Mouse (Mus musculus): ENCODE measurements around the gene Ect2. TPM values are rescaled to one million over a fixed set of nuclear protein-coding genes. Genes with fewer than 3 reads are reported as not detected.

Gene Ect2
- total and polyA plus RNA-seq, 2 experiments, result 0.56 to 1.8 TPM

DNA sequence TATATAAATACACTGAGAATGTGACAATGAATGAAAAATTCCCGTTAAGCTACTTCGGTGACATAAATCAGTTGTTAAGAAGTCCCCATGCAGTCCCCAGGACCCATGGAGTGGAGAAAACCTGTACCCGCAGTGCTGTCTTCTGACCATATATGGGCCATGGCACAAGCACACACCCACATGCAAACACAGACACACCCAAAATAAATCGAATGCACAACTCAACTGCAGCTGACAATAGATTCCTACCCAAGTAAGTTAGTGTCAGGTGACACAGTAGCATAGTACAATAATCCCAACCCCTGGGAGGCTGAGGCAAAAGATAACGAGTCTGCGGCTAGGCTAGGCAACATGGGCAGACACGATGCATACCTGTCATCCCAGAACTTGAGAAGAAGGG lies 10.1 kb downstream of the Ect2 start:
- DNase-seq (ENCODE audit: extremely low read depth, low read depth, low spot score), result no peak
- Histone ChIP-seq H3K27me3 (ENCODE audit: control insufficient read depth, insufficient read depth, low read length) (no peaks in the 10 kb centered on the region), H3K9ac (ENCODE audit: low read depth, low read length) (no peak overlapping the region), H3K4me1 (ENCODE audit: control insufficient read depth, insufficient read depth, low read length) (peaks cover 3% of the 10 kb centered on the region; the same call in 1 of the 2 replicates), H3K27ac (replicated peaks; ENCODE audit: insufficient read depth, low read depth, low read length) (no peak overlapping the region), H3K36me3 (ENCODE audit: control insufficient read depth, insufficient read depth, low read length) (no peaks in the 10 kb centered on the region), H3K4me3 (ENCODE audit: insufficient read depth, low read depth, low read length) (no peak overlapping the region), H3K79me2 (ENCODE audit: control insufficient read depth, insufficient read depth, low read length) (no peaks in the 10 kb centered on the region)
- TF ChIP-seq POLR2A (IDR thresholded peaks at IDR 0.05; ENCODE audit: extremely low read depth, insufficient read depth, low read length), result no peak
- TF ChIP-seq CTCF (IDR thresholded peaks at IDR 0.05; ENCODE audit: low read depth, low read length), result no peak
- 92% methylated on average over 7 of the region's 7 CpGs for WGBS

DNA sequence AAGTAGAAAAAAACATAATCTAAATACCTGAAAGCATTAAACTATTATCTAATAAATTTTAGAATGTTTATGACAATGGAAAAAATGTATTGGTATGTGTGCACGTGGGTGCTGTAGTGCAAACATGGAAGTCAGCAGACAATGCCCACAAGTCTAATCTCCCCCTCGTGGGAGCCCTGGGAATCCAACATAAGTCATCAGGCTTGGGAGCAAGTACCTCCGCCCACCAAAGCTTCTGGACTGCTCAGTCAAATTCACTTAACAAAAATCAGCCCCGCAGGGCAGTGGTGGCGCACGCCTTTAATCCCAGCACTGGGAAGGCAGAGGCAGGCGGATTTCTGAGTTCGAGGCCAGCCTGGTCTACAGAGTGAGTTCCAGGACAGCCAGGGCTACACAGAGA lies 13.6 kb downstream of the Ect2 start:
- WGBS, result 91% methylated on average over 8 of the region's 8 CpGs
- no peak for DNase-seq (ENCODE audit: extremely low read depth, low read depth, low spot score)
- no peak overlapping the region for H3K4me3 ChIP-seq (ENCODE audit: insufficient read depth, low read depth, low read length)
- peaks cover 3% of the 10 kb centered on the region; the same call in 1 of the 2 replicates for H3K4me1 ChIP-seq (ENCODE audit: control insufficient read depth, insufficient read depth, low read length)
- H3K9ac ChIP-seq (ENCODE audit: low read depth, low read length), result no peak overlapping the region
- no peaks in the 10 kb centered on the region for H3K27me3 ChIP-seq (ENCODE audit: control insufficient read depth, insufficient read depth, low read length)
- TF ChIP-seq POLR2A (IDR thresholded peaks at IDR 0.05; ENCODE audit: extremely low read depth, insufficient read depth, low read length) (no peak), CTCF (IDR thresholded peaks at IDR 0.05; ENCODE audit: low read depth, low read length) (no peak)
- H3K27ac ChIP-seq (replicated peaks; ENCODE audit: insufficient read depth, low read depth, low read length), result no peak overlapping the region
- peaks cover 2% of the 10 kb centered on the region; the same call in 1 of the 2 replicates for H3K36me3 ChIP-seq (ENCODE audit: control insufficient read depth, insufficient read depth, low read length)
- H3K79me2 ChIP-seq (ENCODE audit: control insufficient read depth, insufficient read depth, low read length), result no peaks in the 10 kb centered on the region

DNA sequence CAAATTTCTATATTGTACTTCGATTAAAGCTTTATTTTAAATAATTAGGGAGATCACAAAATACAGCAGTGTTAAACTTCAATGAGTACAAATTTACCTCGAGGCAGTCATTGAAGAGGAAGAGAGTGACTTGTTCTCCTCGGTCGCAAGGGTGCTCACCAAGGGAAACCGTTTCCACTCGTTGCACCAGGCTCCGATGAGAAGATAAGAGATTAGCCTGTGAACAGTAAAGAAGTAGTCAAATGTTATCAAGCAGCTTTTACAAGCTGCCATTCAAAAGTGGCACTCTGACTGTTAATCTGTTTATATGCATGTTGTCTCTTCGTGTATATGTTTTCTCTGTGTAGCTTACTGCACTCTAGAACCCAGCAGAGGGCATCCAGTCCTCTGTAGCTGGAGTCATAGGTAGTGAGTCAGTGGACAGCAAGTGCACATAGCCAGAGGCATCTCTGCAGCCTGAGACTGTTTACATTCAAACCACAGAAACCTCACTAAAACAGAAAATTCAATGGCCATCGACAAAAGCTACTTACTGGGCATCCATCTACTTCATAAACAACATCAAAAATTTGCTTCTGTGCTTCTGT lies 31.7 kb downstream of the Ect2 start:
- no peak for DNase-seq (ENCODE audit: extremely low read depth, low read depth, low spot score)
- Histone ChIP-seq H3K79me2 (ENCODE audit: control insufficient read depth, insufficient read depth, low read length) (no peaks in the 10 kb centered on the region), H3K36me3 (ENCODE audit: control insufficient read depth, insufficient read depth, low read length) (no peaks in the 10 kb centered on the region), H3K27me3 (ENCODE audit: control insufficient read depth, insufficient read depth, low read length) (no peaks in the 10 kb centered on the region), H3K4me3 (ENCODE audit: insufficient read depth, low read depth, low read length) (no peak overlapping the region), H3K4me1 (ENCODE audit: control insufficient read depth, insufficient read depth, low read length) (no peaks in the 10 kb centered on the region), H3K27ac (replicated peaks; ENCODE audit: insufficient read depth, low read depth, low read length) (no peak overlapping the region), H3K9ac (ENCODE audit: low read depth, low read length) (no peak overlapping the region)
- WGBS, result 88% methylated on average over 9 of the region's 9 CpGs
- TF ChIP-seq CTCF (IDR thresholded peaks at IDR 0.05; ENCODE audit: low read depth, low read length) (no peak), POLR2A (IDR thresholded peaks at IDR 0.05; ENCODE audit: extremely low read depth, insufficient read depth, low read length) (no peak)

DNA sequence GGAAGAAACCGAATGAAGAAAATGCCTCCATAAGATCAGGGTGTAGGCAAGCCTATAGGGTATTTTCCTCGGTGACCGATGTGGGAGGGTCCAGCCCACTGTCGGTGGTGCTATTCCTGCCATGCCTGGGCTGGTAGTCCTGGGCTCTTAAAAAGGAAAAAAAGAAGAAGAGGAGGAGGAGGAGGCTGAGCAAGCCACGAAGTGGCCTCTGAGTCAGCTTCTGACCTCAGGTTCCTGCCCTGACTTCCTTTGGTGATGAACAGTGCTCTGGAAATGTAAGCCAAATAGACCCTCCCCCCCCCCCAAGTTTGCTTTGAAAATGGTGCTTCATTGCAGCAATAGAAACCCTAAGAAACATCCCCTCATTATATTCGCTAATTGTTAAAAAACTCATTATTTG lies 32.7 kb downstream of the Ect2 start:
- Histone ChIP-seq H3K27me3 (ENCODE audit: control insufficient read depth, insufficient read depth, low read length) (no peaks in the 10 kb centered on the region), H3K79me2 (ENCODE audit: control insufficient read depth, insufficient read depth, low read length) (no peaks in the 10 kb centered on the region), H3K4me3 (ENCODE audit: insufficient read depth, low read depth, low read length) (no peak overlapping the region), H3K9ac (ENCODE audit: low read depth, low read length) (no peak overlapping the region), H3K36me3 (ENCODE audit: control insufficient read depth, insufficient read depth, low read length) (no peaks in the 10 kb centered on the region), H3K27ac (replicated peaks; ENCODE audit: insufficient read depth, low read depth, low read length) (no peak overlapping the region), H3K4me1 (ENCODE audit: control insufficient read depth, insufficient read depth, low read length) (no peaks in the 10 kb centered on the region)
- no peak for DNase-seq (ENCODE audit: extremely low read depth, low read depth, low spot score)
- 93% methylated on average over 6 of the region's 6 CpGs for WGBS
- TF ChIP-seq POLR2A (IDR thresholded peaks at IDR 0.05; ENCODE audit: extremely low read depth, insufficient read depth, low read length) (no peak), CTCF (IDR thresholded peaks at IDR 0.05; ENCODE audit: low read depth, low read length) (no peak)

DNA sequence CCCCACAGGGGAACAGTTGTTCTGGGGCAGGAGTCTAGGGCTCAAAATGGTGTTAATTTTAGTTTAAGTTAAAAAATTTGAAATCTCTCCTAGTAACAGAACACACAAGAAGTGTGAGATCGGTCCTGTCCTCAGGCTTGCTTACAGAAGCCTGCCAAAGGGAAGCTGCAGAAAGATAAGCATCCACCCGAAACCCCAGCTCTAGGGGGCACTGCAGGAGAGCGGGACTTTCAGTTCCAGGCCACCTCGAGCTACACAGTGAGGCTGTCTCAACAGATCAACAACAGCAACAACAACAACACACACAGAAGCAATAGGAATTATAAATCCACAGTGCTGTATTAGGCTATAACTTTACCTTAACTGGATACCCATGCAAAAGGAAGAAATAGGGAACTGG lies 35.5 kb downstream of the Ect2 start:
- H3K36me3 ChIP-seq (ENCODE audit: control insufficient read depth, insufficient read depth, low read length), result no peaks in the 10 kb centered on the region
- TF ChIP-seq CTCF (IDR thresholded peaks at IDR 0.05; ENCODE audit: low read depth, low read length) (peak; percentile 79), POLR2A (IDR thresholded peaks at IDR 0.05; ENCODE audit: extremely low read depth, insufficient read depth, low read length) (no peak)
- no peak overlapping the region for H3K27ac ChIP-seq (replicated peaks; ENCODE audit: insufficient read depth, low read depth, low read length)
- H3K79me2 ChIP-seq (ENCODE audit: control insufficient read depth, insufficient read depth, low read length), result no peaks in the 10 kb centered on the region
- H3K9ac ChIP-seq (ENCODE audit: low read depth, low read length), result no peak overlapping the region
- WGBS, result 46% methylated on average over 4 of the region's 4 CpGs
- H3K4me1 ChIP-seq (ENCODE audit: control insufficient read depth, insufficient read depth, low read length), result no peaks in the 10 kb centered on the region
- no peak overlapping the region for H3K4me3 ChIP-seq (ENCODE audit: insufficient read depth, low read depth, low read length)
- peak; percentile 36 for DNase-seq (ENCODE audit: extremely low read depth, low read depth, low spot score)
- H3K27me3 ChIP-seq (ENCODE audit: control insufficient read depth, insufficient read depth, low read length), result no peaks in the 10 kb centered on the region

DNA sequence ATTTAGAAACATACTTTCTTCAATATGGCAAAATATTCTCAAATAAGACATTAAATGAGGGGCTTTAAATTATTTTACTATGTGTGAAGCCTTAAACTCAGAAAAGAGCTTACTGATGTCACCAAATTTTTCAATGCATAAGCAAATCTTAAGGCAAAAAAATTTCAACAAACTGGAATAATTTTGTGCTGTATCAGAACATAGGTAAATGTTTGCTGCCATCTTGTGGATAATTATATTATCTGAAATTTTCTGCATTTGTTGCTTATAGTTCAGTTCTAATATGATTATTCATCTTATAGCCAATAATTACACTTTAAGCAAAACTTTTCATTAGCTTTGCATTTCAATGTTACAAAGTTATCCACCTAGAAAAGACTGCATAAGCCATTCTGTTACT lies 42.8 kb downstream of the Ect2 start:
- Histone ChIP-seq H3K9ac (ENCODE audit: low read depth, low read length) (no peak overlapping the region), H3K79me2 (ENCODE audit: control insufficient read depth, insufficient read depth, low read length) (no peaks in the 10 kb centered on the region), H3K4me3 (ENCODE audit: insufficient read depth, low read depth, low read length) (no peak overlapping the region), H3K36me3 (ENCODE audit: control insufficient read depth, insufficient read depth, low read length) (no peaks in the 10 kb centered on the region), H3K4me1 (ENCODE audit: control insufficient read depth, insufficient read depth, low read length) (no peaks in the 10 kb centered on the region), H3K27me3 (ENCODE audit: control insufficient read depth, insufficient read depth, low read length) (no peaks in the 10 kb centered on the region), H3K27ac (replicated peaks; ENCODE audit: insufficient read depth, low read depth, low read length) (no peak overlapping the region)
- TF ChIP-seq POLR2A (IDR thresholded peaks at IDR 0.05; ENCODE audit: extremely low read depth, insufficient read depth, low read length) (no peak), CTCF (IDR thresholded peaks at IDR 0.05; ENCODE audit: low read depth, low read length) (peak; percentile 19; the same call in 1 of the 2 replicates)
- peak; percentile 8 for DNase-seq (ENCODE audit: extremely low read depth, low read depth, low spot score)

Measured in liver, adult 2 months (tissue).